Mouse (Mus musculus): ENCODE results near the gene Atxn7l2. TPM values are rescaled to one million over a fixed set of nuclear protein-coding genes. Genes with fewer than 3 reads are reported as not detected.

The Atxn7l2 gene
- polyA plus RNA-seq, 1 experiment from 2014 or later, result 28.9 TPM

DNA sequence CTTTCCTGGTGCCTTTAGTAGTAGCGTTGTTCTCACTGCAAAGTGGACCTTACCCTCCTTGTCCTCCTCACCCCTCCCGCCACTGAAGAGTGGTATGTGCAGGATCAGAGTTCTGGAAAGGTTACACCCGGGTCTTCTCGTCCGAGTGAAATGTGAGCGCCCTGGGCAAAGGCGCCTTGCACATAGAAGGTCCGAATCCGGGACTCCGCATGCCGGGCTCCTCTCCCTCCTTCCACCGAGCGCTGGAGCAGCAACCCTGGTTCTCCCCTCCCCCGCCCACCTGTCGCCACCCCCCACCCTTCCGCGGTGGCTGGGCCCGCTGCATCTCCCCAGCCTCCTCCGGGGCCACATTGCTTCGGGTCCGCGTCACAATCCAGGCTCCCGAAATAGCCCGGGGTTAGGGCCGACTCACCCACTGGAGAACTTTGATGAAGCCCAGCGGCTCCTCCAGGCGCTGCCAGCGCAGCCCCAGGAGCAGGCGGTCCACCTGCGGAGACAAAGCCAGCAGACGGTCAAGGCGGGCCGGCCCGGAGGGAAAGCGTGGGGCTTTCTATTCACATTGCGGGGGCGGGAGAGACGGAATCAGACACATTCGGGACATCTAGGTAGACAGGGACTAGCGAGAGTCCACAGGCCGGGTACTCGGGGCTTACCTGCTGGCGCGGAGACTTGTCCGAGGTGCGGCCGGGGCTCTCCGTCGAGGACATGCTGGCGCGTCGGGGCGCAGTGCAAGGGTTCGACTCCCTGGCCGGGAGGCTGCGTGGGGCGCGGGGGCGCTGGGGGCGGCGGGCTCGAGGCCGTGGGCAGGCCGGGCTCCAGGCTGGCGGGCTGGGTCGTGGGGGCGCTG is 15.2 kb upstream of the Atxn7l2 start:
- Histone ChIP-seq H3K4me2 (replicated peaks) (peak overlapping the region; percentile 63), H3K9ac (replicated peaks) (peak overlapping the region; percentile 48), H3K27ac (replicated peaks) (no peak overlapping the region), H3K27me3 (peaks cover 59% of the 10 kb centered on the region), H3K4me1 (peaks cover 13% of the 10 kb centered on the region), H3K36me3 (no peaks in the 10 kb centered on the region), H3K4me3 (peak overlapping the region; percentile 49), H3K9me3 (no peaks in the 10 kb centered on the region)
- WGBS, result 4% methylated on average over 59 of the region's 67 CpGs
- peak; percentile 61 for ATAC-seq (ENCODE audit: low FRiP score, low read depth)

DNA sequence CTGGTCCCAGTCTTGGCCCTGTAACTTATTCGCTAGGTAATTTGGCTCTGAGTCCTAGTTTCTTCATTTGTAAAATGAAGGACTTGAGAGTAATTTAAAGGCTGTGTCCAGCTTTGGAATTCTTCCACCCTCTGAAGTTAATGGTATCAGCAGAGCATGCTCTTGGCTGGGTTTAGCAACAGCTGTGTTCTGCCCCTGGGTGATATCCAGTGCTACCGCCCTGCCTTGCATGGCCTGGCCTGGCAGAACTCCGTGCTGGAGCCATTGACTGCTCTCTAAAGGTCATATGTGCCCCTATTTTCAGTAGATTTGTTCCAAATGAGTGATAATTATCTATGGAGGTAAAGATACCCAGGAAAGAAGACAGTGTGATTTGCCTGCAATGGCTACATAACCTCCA is 9.9 kb upstream of the Atxn7l2 start:
- no peak overlapping the region for H3K9ac ChIP-seq (replicated peaks)
- no peaks in the 10 kb centered on the region for H3K9me3 ChIP-seq
- no peak overlapping the region for H3K4me2 ChIP-seq (replicated peaks)
- peaks cover 41% of the 10 kb centered on the region for H3K27me3 ChIP-seq
- H3K4me3 ChIP-seq, result no peak overlapping the region
- ATAC-seq (ENCODE audit: low FRiP score, low read depth), result no peak
- no peak overlapping the region for H3K27ac ChIP-seq (replicated peaks)
- no peaks in the 10 kb centered on the region for H3K36me3 ChIP-seq
- WGBS, result 81% methylated on average over 3 of the region's 3 CpGs
- H3K4me1 ChIP-seq, result peaks cover under 1% of the 10 kb centered on the region

DNA sequence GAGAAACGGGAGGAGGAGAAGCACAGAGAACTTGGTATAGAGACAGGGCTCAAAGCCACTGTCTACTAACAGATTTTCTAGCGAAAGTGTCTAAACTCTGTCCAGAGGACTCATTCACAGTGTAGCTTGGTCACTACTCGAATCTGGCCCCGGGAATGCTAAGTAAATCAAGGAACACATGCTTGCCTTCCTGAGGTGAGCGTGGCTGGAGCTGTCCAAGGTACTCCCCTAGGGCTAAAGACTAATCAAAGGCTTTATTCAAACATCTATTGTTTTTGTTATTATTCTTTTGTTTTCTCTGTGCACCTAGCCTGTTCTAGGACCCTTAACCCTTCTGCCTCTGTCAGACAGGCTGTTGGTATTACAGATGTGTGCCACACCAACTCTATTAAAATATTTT is 4.0 kb upstream of the Atxn7l2 start:
- Histone ChIP-seq H3K4me2 (replicated peaks) (no peak overlapping the region), H3K27me3 (peaks cover 10% of the 10 kb centered on the region), H3K4me1 (peaks cover 6% of the 10 kb centered on the region; the same call in 1 of the 2 replicates), H3K27ac (replicated peaks) (no peak overlapping the region), H3K4me3 (no peak overlapping the region), H3K9ac (replicated peaks) (no peak overlapping the region), H3K9me3 (no peaks in the 10 kb centered on the region), H3K36me3 (no peaks in the 10 kb centered on the region)
- 22% methylated on average over 5 of the region's 5 CpGs for WGBS
- ATAC-seq (ENCODE audit: low FRiP score, low read depth), result no peak

DNA sequence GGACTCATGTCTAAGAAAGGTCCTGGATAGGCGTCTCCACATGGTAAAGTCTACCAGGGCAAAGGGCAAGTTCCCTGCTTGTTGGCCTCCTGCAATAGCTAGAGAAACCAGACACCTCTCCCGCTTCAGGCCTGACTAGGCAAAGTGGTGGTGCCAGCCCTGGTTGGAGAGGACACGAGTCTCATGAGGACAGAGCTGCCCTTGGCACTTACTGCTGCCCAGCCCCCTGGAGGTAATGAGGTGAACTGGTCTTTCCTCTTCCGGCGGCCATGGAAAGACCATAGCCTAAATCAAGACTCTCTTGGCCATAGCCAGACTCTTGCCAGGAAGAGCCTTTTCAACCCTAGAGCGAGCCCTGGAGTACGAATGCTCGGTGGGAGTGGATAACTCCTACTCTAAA is 1.7 kb upstream of the Atxn7l2 start:
- Histone ChIP-seq H3K9ac (replicated peaks) (no peak overlapping the region), H3K4me1 (peaks cover 26% of the 10 kb centered on the region), H3K36me3 (peaks cover 8% of the 10 kb centered on the region), H3K27ac (replicated peaks) (no peak overlapping the region), H3K4me3 (no peak overlapping the region), H3K9me3 (no peaks in the 10 kb centered on the region), H3K27me3 (peaks cover 8% of the 10 kb centered on the region), H3K4me2 (replicated peaks) (no peak overlapping the region)
- WGBS, result 87% methylated on average over 8 of the region's 8 CpGs
- no peak for ATAC-seq (ENCODE audit: low FRiP score, low read depth)

DNA sequence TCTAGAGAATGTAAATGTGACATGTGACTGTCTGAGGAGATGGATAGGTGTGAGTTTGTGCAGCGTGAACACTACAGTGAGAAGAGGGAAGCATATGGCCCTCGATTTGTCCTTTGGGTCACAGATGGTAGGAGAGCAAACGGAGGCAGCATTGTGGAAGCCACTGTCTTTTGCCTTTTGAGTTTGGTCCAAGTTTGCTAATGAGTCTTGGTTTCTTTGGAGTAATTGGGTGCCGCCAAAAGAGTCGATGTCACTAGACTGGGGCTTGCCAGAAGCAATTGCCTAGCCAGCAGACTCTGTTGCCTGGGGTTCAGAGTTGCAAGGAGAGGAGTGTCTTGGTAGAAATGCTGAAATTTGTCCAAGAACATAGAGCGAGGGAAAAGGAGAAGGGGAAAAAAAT is 1.1 kb upstream of the Atxn7l2 start:
- H3K9ac ChIP-seq (replicated peaks), result no peak overlapping the region
- ATAC-seq (ENCODE audit: low FRiP score, low read depth), result no peak
- H3K27me3 ChIP-seq, result peaks cover 7% of the 10 kb centered on the region; the same call in 1 of the 2 replicates
- WGBS, result 86% methylated on average over 6 of the region's 6 CpGs
- no peaks in the 10 kb centered on the region for H3K9me3 ChIP-seq
- 0 out of 2 replicates have a peak overlapping the region, but pooled peaks have one; percentile 74 for H3K4me2 ChIP-seq (replicated peaks)
- H3K27ac ChIP-seq (replicated peaks), result peak overlapping the region; percentile 95; the same call in 1 of the 2 replicates
- H3K36me3 ChIP-seq, result peaks cover 14% of the 10 kb centered on the region
- H3K4me3 ChIP-seq, result no peak overlapping the region
- peaks cover 26% of the 10 kb centered on the region for H3K4me1 ChIP-seq

DNA sequence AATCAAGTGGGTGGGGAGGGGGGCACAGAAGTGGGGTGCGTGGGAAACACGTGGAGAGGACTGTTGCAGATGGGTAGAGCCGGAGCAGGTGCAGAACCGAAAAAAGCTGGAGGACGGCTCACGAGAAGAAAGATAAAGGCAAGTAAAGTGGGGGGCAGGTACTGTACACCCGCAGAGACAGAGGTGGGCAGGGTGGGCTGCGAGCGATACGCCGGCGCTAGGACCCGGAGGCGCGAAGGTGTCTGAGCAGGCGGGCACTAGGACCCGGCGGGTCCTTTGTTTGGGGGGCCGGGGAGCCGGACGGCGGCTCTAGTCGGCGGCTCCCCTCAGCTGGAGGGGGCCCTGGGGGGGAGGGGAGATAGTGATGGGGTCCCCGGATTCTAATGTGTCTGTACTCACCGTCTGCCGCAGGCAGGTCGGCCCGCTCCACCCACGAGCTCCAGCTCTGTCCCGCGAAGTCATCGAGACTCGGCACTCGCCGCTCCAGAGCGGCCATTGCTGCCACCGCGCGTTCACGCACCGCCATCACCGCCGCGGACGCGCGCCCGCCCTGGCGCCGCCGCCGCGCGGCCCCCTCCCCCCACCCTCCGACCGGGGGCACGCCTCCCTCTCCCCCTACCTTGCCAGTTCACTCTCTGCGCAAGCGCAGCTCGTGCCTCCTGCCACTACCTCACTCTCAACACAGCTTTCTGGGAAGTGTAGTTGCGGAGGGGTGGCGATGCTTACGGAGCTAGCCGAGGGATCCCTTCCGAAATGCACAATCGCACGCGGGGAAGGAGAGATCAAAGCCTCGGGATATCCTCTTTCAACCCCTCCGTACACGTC is 576 bp downstream of the Atxn7l2 start:
- Histone ChIP-seq H3K27me3 (peaks cover 7% of the 10 kb centered on the region; the same call in 1 of the 2 replicates), H3K4me2 (replicated peaks) (peak overlapping the region; percentile 88), H3K9me3 (no peaks in the 10 kb centered on the region), H3K4me3 (peak overlapping the region; percentile 72), H3K9ac (replicated peaks) (peak overlapping the region; percentile 80), H3K36me3 (peaks cover 31% of the 10 kb centered on the region), H3K27ac (replicated peaks) (peak overlapping the region; percentile 95), H3K4me1 (peaks cover 26% of the 10 kb centered on the region)
- WGBS, result under 1% methylated on average over 71 of the region's 72 CpGs
- ATAC-seq (ENCODE audit: low FRiP score, low read depth), result peak; percentile 95

DNA sequence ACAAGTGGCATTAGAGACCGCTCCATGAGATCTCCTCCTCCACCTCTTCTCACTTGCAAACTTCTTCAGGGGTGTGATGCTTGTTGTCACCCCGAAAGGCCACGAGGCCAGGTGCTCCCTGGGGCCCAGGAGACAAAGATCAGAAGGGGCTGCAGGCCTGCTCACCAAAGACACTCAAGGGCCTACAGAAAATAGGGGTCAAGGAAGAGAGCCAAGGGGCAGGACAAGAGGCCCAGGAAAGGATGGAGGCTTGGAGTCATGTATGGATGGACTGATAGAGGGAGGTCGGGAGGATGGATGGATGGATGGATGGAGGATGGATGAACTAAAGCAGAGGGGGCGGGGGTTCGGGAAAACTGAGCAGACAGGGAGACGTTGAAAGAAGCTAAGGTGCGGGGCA is 1.2 kb downstream of the Atxn7l2 start:
- peaks cover 7% of the 10 kb centered on the region; the same call in 1 of the 2 replicates for H3K27me3 ChIP-seq
- peak overlapping the region; percentile 80 for H3K9ac ChIP-seq (replicated peaks)
- peak overlapping the region; percentile 95 for H3K27ac ChIP-seq (replicated peaks)
- H3K36me3 ChIP-seq, result peaks cover 37% of the 10 kb centered on the region
- peak; percentile 6 for ATAC-seq (ENCODE audit: low FRiP score, low read depth)
- H3K4me1 ChIP-seq, result peaks cover 26% of the 10 kb centered on the region
- H3K4me2 ChIP-seq (replicated peaks), result peak overlapping the region; percentile 88
- peak overlapping the region; percentile 72 for H3K4me3 ChIP-seq
- no peaks in the 10 kb centered on the region for H3K9me3 ChIP-seq
- WGBS, result 11% methylated on average over 8 of the region's 8 CpGs

DNA sequence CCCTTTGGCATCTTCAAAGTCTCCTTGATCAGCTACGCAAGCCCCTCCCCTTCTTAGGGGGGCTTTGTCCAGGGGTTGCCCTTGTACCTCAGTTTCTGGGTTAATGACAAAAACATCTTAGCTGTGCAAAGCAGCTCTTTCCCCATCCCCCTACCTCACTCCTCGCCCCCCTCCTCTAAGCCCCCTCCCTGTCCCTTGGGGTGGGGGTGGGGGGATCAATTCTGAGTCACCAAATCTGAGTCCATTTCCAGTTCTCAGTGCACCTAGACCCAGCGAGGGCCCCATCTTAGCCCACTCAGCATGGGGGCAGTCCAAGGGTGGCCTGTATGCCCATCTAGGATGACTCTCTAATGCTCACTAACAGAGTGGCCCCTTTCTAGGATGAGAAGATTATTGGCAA is 1.7 kb downstream of the Atxn7l2 start:
- peak overlapping the region; percentile 88 for H3K4me2 ChIP-seq (replicated peaks)

DNA sequence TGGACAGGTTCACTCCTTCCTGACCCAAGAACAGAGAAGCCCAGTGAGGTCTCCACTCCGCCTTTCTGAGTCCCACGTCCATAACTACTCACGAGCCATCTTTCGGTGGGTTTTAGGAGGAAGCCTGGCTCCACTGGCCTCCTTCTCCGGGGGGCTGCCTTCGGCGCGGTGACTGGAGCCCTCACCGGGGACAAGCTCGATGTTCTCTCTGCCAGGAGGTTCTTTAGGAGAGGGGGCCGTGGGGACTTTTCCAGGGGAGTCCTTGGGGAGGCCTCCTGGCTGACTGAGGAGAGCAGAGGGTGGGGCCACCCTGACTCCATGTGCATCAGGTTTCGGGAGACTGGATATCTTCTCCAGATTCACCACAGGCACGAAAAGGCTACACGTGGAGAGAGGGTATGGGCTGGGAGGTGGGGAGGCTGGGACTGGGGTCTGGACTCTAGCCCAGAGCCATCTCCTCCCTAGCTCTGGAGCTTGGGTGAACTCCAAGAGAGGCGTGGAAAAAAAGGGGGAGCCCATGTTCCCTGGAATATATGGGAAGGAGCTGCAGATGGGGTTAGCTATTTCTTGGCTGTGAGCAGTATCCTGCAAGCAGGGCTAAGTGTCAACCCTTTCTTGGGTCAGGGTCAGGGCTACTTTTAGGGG is 3.9 kb downstream of the Atxn7l2 start:
- no peak overlapping the region for H3K4me3 ChIP-seq
- peaks cover 60% of the 10 kb centered on the region for H3K36me3 ChIP-seq
- 0 out of 2 replicates have a peak overlapping the region, but pooled peaks have one; percentile 6 for H3K9ac ChIP-seq (replicated peaks)
- peaks cover 27% of the 10 kb centered on the region for H3K4me1 ChIP-seq
- H3K4me2 ChIP-seq (replicated peaks), result no peak overlapping the region
- H3K9me3 ChIP-seq, result no peaks in the 10 kb centered on the region
- 92% methylated on average over 15 of the region's 15 CpGs for WGBS
- ATAC-seq (ENCODE audit: low FRiP score, low read depth), result no peak
- no peak overlapping the region for H3K27ac ChIP-seq (replicated peaks)
- no peaks in the 10 kb centered on the region for H3K27me3 ChIP-seq

More for the DNA sequence above, 1.7 kb downstream of the Atxn7l2 start:
- H3K36me3 ChIP-seq, result peaks cover 43% of the 10 kb centered on the region
- H3K4me3 ChIP-seq, result peak overlapping the region; percentile 72
- ATAC-seq (ENCODE audit: low FRiP score, low read depth), result no peak
- 0 out of 2 replicates have a peak, but pooled peaks cover 1% of the 10 kb centered on the region for H3K27me3 ChIP-seq
- peak overlapping the region; percentile 80 for H3K9ac ChIP-seq (replicated peaks)
- H3K4me1 ChIP-seq, result peaks cover 26% of the 10 kb centered on the region
- peak overlapping the region; percentile 95 for H3K27ac ChIP-seq (replicated peaks)
- WGBS, result 56% methylated on average over 3 of the region's 3 CpGs
- H3K9me3 ChIP-seq, result no peaks in the 10 kb centered on the region

DNA sequence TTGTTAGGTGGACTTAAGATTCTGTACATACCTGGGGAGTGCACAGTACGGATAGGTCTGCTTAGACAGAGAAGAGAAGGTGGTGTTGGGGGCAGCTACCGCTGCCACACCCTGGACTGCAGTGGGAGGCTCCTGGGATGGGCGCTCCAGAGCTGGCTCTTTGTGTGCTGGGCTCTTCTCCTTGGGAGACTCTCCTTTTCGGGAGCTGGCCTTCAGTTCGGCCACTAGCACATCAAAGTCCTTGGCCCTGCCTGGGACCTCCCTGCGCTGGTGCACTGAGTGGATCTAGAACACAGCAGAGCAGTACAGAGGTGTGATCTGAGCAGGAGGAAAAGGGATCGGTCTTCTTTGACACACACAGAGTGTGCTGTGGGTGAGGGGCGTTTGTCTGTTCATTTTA is 5.1 kb downstream of the Atxn7l2 start:
- no peak overlapping the region for H3K4me2 ChIP-seq (replicated peaks)
- WGBS, result 93% methylated on average over 8 of the region's 8 CpGs
- H3K27me3 ChIP-seq, result no peaks in the 10 kb centered on the region
- H3K9me3 ChIP-seq, result no peaks in the 10 kb centered on the region
- no peak overlapping the region for H3K4me3 ChIP-seq
- no peak for ATAC-seq (ENCODE audit: low FRiP score, low read depth)
- peaks cover 62% of the 10 kb centered on the region for H3K36me3 ChIP-seq
- 0 out of 2 replicates have a peak overlapping the region, but pooled peaks have one; percentile 10 for H3K27ac ChIP-seq (replicated peaks)
- peaks cover 34% of the 10 kb centered on the region for H3K4me1 ChIP-seq
- H3K9ac ChIP-seq (replicated peaks), result no peak overlapping the region

DNA sequence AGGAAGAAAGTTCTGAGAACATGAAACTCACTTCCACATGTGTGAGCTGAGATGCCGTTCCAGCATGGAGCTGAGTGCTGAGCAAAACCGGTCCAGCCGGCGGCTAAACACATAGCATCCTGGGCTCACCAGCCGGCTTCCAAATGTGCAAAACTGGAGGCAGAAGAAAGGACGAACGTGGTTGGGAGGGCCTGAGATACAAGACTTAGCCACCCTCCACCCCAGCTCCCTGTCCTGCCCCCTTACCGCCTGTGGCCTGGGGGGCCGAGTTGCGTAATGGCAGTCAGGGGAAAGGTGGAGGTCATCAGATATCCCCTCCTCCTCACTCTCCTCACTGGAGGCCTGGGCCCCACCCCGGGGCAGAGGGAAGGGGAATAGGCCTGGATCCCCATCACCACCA is 6.3 kb downstream of the Atxn7l2 start:
- Histone ChIP-seq H3K4me1 (peaks cover 42% of the 10 kb centered on the region), H3K36me3 (peaks cover 62% of the 10 kb centered on the region), H3K27me3 (no peaks in the 10 kb centered on the region)

More for the DNA sequence above, 6.3 kb downstream of the Atxn7l2 start:
- H3K9me3 ChIP-seq, result no peaks in the 10 kb centered on the region
- H3K9ac ChIP-seq (replicated peaks), result no peak overlapping the region
- 88% methylated on average over 11 of the region's 11 CpGs for WGBS
- no peak for ATAC-seq (ENCODE audit: low FRiP score, low read depth)
- H3K27ac ChIP-seq (replicated peaks), result no peak overlapping the region
- H3K4me2 ChIP-seq (replicated peaks), result no peak overlapping the region
- no peak overlapping the region for H3K4me3 ChIP-seq

Measured in midbrain, embryonic 12.5 days (tissue).